Mouse (Mus musculus) E14TG2a.4 (cell line): ENCODE results near the gene 1810010H24Rik.
"Not testable (repeated sequence)": the region's sequence is repeated elsewhere in the genome, so short reads cannot be mapped to it uniquely, and the experiment has no call there.

Experiments used
- H3K27me3 ChIP-seq: 2 replicates; pipeline ENCODE4 v1.6.1; 2014; ENCODE audit warnings: low read length, control low read depth; ENCODE audit not compliant: insufficient read depth
- H3K36me3 ChIP-seq: 2 replicates; pipeline ENCODE4 v1.6.1; 2014; ENCODE audit warnings: low read length, control low read depth; ENCODE audit not compliant: insufficient read depth
- H3K4me1 ChIP-seq: replicated peaks from 2 replicates; pipeline ENCODE4 v1.6.1; 2014; ENCODE audit warnings: low read depth, low read length, control low read depth
- H3K4me3 ChIP-seq: replicated peaks from 2 replicates; pipeline ENCODE4 v1.5.1; 2014; ENCODE audit warnings: mild to moderate bottlenecking, low read length
- H3K9me3 ChIP-seq: 2 replicates; pipeline ENCODE4 v1.6.1; 2014; ENCODE audit warnings: low read length, control low read depth
- CTCF ChIP-seq: conservative IDR thresholded peaks from 2 replicates; pipeline ENCODE4 v1.5.1; 2014; ENCODE audit warnings: low read length
- NANOG ChIP-seq: IDR thresholded peaks from 2 replicates; pipeline ENCODE4 v1.6.1; 2014; ENCODE audit warnings: borderline replicate concordance, low read length, mixed read lengths
- POU5F1 ChIP-seq: IDR thresholded peaks from 2 replicates; pipeline ENCODE4 v1.6.1; 2014; ENCODE audit warnings: low read length, borderline replicate concordance

Gene 1810010H24Rik

GRCm38 (mm10) chr11:107019318-107019717 lies 6.2 kb upstream of the 1810010H24Rik start:
- Histone ChIP-seq H3K36me3 (no peaks in the 10 kb centered on the region), H3K9me3 (no peaks in the 10 kb centered on the region), H3K4me1 (peaks cover 44% of the 10 kb centered on the region), H3K4me3 (peak overlapping the region; percentile 56), H3K27me3 (peaks cover 12% of the 10 kb centered on the region)
- TF ChIP-seq POU5F1 (no peak), NANOG (no peak), CTCF (no peak)

- H3K9me3 ChIP-seq, H3K4me3 ChIP-seq, H3K36me3 ChIP-seq: not testable (repeated sequence)
- TF ChIP-seq POU5F1: 0 out of 2 replicates have a peak, but pooled peaks have one; percentile 32
- H3K4me1 ChIP-seq: peaks cover 44% of the 10 kb centered on the region
- peaks cover 16% of the 10 kb centered on the region for H3K27me3 ChIP-seq
Measured at GRCm38 (mm10) chr11:107019722-107020121, 5.8 kb upstream of the 1810010H24Rik start.

- peaks cover 34% of the 10 kb centered on the region for H3K27me3 ChIP-seq
- H3K9me3 ChIP-seq: no peaks in the 10 kb centered on the region
- no peaks in the 10 kb centered on the region for H3K36me3 ChIP-seq
- H3K4me1 ChIP-seq: peaks cover 67% of the 10 kb centered on the region
- no peak overlapping the region for H3K4me3 ChIP-seq
- no peak for TF ChIP-seq POU5F1
- TF ChIP-seq NANOG: no peak
- no peak for TF ChIP-seq CTCF
Measured at GRCm38 (mm10) chr11:107022050-107022683, 3.3 kb upstream of the 1810010H24Rik start.

GRCm38 (mm10) chr11:107024406-107024805 lies 1.1 kb upstream of the 1810010H24Rik start:
- H3K9me3 ChIP-seq: no peaks in the 10 kb centered on the region
- H3K4me1 ChIP-seq: peaks cover 69% of the 10 kb centered on the region
- peak overlapping the region; percentile 73; the same call in 1 of the 2 replicates for H3K4me3 ChIP-seq
- H3K27me3 ChIP-seq: peaks cover 34% of the 10 kb centered on the region
- no peak for TF ChIP-seq NANOG
- no peak for TF ChIP-seq CTCF
- TF ChIP-seq POU5F1: no peak
- no peaks in the 10 kb centered on the region for H3K36me3 ChIP-seq

- Histone ChIP-seq H3K36me3 (no peaks in the 10 kb centered on the region), H3K27me3 (peaks cover 34% of the 10 kb centered on the region), H3K9me3 (no peaks in the 10 kb centered on the region), H3K4me3 (peak overlapping the region; percentile 84), H3K4me1 (peaks cover 85% of the 10 kb centered on the region)
- TF ChIP-seq CTCF: no peak
- TF ChIP-seq POU5F1: no peak
- no peak for TF ChIP-seq NANOG
Measured at GRCm38 (mm10) chr11:107026554-107027430, 1.3 kb downstream of the 1810010H24Rik start.

GRCm38 (mm10) chr11:107027431-107028274 lies 2.2 kb downstream of the 1810010H24Rik start:
- H3K4me3 ChIP-seq: peak overlapping the region; percentile 84
- H3K36me3 ChIP-seq: peaks cover 3% of the 10 kb centered on the region; the same call in 1 of the 2 replicates
- peaks cover 32% of the 10 kb centered on the region for H3K27me3 ChIP-seq
- H3K4me1 ChIP-seq: peaks cover 85% of the 10 kb centered on the region
- TF ChIP-seq POU5F1 (no peak), CTCF (no peak), NANOG (no peak)
- no peaks in the 10 kb centered on the region for H3K9me3 ChIP-seq

- TF ChIP-seq CTCF (no peak), NANOG (no peak), POU5F1 (no peak)
- peak overlapping the region; percentile 84 for H3K4me3 ChIP-seq
- H3K36me3 ChIP-seq: peaks cover 7% of the 10 kb centered on the region; the same call in 1 of the 2 replicates
- H3K27me3 ChIP-seq: peaks cover 26% of the 10 kb centered on the region
- H3K9me3 ChIP-seq: no peaks in the 10 kb centered on the region
- peaks cover 86% of the 10 kb centered on the region for H3K4me1 ChIP-seq
Measured at GRCm38 (mm10) chr11:107028275-107028618, 2.8 kb downstream of the 1810010H24Rik start.

GRCm38 (mm10) chr11:107028754-107029153 lies 3.3 kb downstream of the 1810010H24Rik start:
- Histone ChIP-seq H3K4me3 (peak overlapping the region; percentile 84), H3K36me3 (peaks cover 7% of the 10 kb centered on the region; the same call in 1 of the 2 replicates), H3K9me3 (no peaks in the 10 kb centered on the region), H3K27me3 (peaks cover 25% of the 10 kb centered on the region), H3K4me1 (peaks cover 87% of the 10 kb centered on the region)
- TF ChIP-seq NANOG (no peak), CTCF (no peak), POU5F1 (no peak)
